Mouse (Mus musculus): ENCODE results near the gene Cep57l1.

Gene Cep57l1

DNA sequence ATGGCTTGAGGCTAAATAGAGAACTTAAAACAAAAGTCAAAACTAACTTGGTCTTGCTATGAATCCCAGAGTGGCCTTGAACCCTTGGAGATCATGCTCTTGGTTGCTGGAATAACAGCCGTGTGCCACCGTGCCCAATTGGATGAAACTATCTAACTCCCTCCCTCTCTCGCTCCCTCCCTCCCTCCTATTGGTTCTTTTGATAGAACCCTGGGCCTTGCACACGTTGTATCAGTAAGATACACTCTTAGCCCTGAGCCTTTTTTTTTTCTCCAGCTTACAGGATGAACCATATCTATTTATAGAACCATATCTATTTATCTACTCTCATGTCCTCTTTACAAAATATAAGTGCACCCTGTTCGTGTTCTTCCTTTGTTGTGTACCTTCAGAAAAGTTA, 6.8 kb upstream of the Cep57l1 start:
- DNase-seq (ENCODE audit: low read depth) = no peak

DNA sequence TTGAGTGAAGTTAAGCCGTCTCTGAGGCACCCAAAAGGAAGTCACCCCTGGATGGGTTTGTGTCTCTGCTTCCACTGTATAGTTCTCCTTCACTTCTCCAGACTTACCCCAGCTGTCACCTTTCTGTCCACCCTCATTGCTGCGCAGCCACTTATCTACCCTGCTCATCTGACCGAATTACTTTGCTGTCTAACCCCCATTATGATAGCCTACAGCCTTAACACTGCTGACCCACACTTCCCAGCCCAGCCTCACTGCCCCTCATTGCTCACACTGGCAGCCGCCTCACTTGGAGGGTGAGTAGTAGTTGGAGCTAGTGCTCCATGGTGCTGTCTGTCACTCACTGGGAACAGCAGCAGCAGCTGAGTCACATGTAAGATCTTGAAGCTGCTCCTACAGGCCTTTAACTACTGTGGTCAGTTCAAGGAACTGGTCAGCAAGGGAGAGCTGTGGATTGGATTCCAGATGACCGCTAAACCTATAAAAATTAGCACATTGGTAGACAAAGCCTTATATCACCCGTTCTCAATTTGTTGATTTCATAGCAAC, 4.7 kb upstream of the Cep57l1 start:
- no peak for DNase-seq (ENCODE audit: low read depth)

DNA sequence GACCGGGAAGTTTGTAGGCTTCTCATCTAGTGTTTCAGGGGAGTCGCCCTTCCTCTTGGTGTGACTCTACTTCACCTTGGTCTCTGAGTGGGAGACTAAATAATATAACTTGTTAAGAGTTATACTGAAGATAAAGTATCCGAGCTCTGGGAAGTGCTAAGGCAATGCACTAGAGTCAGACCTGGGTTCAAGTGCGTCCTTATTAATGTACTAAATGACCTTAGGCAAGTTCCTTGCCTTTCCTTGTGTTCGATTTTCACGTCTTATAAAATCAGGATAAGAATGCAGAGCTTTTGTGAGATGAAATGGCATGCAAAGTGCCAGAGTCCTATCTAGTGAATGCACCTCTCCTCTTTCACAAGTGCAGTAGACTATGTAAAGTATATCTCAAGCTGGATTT, 2.9 kb upstream of the Cep57l1 start:
- DNase-seq (ENCODE audit: low read depth) = no peak

DNA sequence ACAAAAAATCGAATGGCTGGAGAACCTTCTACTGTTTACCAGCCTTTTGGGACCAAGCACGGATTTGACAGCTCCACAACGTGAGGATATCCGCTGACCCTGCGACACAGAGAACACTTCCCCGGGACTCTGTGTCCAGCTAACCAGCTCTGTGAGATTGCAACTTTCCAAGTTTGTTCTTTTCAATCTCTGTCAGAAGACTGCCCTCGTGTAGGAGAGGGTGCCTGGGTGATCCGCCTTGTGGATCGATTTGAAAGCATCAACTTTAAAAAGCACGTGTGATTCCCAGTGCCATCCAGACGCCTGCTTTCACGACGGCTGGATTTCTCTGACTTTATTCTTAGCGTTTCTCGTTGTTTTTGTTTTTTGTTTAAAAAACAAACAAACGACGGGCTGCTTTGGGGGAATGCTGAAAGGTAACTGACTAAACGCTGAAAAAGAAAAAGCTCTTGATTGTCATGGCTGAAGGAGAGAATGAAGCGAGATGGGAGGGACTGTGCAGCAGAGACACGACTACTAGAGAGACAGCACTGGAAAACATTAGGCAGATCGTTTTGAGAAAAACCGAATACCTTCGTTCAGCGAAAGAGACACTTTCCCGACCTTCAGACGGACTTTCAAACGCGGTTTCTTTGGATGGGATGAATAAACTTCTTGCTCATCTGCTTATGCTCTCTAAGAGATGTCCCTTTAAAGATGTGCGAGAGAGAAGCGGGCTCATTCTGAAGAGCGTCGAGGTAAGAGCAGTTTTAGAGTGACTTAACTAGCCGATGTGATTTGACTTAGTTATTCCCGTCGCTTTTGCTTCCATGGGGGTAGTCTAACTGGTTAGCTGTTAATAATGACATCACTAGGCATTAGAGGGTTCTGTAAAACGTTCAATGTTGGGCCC, 1.1 kb upstream of the Cep57l1 start:
- no peak for DNase-seq (ENCODE audit: low read depth)

DNA sequence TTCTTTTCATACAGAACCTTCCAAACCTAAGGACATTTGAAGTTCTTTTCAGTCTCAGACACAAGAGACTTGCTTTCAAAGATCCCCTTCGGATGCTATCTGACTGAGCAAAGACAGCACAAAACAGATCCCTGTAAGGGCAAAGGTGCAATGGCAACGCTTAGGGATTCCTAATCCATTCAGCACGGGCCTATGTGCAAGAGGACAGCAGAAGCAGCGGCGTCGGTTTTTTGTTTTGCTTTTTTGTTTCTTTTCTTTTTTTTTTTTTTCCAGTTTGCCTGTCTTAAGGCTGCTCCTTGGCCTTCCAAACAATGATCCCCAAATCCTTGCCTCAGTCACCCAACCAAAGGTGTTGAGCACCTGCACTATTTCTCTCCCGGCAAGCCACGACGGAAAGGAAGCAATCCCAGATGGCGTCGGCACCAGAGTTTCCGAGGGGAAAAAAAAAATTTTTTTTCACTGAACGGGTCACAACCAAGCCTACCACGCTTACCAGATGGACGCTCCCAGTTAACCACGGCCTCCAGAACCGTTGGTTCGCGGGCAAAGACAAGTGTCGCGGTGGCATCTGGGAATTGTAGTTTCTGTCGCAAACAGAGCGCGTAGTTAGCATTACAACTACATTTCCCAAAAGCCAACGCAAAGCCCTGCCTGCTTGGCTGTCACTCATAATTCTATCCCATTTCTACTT, 446 bp downstream of the Cep57l1 start:
- peak; percentile 94 for DNase-seq (ENCODE audit: low read depth)

DNA sequence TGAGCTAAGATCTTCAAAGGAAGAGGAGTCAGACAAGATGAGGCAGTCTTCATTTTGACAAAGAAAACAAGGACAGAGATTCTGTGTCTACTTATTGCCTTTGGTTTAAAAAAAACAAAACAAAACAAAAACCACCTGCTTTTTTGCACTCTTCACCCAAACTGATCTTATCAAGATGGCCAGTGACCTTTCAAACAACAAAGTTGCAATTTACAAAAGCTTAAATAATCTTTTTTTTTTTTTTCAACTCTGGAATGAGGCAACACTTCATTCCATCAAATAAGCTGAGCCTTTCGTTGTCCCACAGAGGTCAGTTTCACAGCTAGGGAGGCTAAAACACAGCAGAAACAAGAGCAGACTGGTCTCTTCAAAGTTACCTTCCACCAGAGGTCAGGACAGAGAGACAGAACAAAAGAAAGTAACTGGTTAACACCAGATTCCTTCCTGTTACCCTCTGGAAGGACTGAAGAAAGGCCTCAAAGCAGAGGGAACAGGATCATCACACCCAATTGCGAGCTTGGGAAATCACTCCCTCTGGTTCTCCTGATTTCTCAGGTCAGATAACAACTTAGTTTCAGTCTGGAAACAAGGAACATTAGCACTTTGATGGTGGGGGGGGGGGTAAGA, 3.8 kb downstream of the Cep57l1 start:
- no peak for DNase-seq (ENCODE audit: low read depth)

DNA sequence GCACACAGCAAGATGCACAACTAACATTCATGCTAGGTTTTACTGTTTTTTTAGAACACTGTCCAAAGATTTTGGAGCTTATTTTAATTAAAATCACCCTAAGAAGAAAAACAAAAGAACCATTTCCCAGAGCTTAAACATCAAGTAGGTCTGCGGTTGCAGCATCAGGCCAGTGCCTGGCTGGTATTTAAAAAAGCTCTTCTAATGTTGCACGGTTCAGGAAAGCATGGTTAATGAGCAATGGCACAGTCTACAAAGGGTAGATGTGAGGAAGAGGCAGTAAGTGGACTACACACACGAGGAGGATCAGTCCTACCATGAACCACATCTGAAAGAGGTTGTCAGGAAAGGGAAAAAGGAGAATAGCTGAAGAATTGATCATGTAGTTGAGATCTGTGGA, 5.0 kb downstream of the Cep57l1 start:
- no peak for DNase-seq (ENCODE audit: low read depth)

DNA sequence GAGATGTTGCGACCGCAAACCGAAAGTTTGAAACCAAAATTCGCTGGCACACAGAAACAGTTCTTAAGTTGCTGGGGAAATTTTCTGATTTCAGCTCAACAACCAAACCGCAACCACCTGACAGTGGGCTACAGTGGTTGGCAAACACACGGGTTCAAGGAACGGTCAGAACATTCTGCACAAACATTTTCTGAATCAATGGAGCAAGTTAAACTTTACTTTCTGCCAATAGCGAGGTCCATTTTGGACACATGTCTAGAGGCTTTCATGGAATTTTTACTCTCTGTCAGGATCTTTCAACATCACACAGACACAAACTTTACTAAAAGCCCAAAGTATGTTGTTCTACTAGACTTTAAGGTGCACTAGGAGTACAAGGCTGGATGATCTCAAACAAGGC, 6.2 kb downstream of the Cep57l1 start:
- no peak for DNase-seq (ENCODE audit: low read depth)

DNA sequence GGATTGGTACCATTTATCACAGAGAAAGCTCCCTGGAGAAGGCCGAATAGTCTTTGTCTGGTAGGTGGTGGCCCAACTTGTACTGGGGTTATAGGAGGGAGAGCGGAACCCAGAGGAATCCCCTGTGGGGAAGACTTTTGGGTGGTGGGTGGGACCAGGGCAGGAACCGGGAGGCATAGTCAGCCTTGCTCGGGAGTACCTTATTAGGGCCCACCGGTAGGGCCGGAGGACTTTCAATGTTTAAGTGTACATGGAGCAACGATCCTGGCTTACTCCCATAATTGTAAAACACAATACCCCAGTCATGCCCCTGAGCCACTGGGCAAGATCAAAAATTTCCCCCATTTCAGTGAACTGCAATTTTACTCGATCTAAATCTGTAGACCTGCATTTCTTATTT, 12.4 kb downstream of the Cep57l1 start:
- DNase-seq (ENCODE audit: low read depth) = no peak

DNA sequence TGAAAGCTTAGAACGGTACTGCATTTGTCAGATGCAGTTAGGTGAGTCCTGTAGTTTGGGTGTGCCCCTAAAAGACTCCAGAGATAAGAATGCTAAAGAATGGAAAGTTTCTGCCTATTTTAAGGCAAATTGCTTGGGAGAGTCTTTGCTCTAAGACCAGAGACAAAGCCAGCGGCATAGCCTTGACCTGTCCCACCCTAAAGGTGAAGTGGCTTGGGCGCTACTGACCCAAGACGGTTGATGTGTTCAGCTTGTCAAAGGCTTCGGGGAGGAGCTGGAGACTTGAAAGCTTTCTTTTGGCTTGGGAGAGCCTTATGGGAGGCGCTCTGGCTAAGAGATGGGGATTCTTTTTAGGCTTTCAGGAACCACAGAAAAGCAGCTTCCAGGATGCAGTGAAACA, 17.3 kb downstream of the Cep57l1 start:
- no peak for DNase-seq (ENCODE audit: low read depth)

DNA sequence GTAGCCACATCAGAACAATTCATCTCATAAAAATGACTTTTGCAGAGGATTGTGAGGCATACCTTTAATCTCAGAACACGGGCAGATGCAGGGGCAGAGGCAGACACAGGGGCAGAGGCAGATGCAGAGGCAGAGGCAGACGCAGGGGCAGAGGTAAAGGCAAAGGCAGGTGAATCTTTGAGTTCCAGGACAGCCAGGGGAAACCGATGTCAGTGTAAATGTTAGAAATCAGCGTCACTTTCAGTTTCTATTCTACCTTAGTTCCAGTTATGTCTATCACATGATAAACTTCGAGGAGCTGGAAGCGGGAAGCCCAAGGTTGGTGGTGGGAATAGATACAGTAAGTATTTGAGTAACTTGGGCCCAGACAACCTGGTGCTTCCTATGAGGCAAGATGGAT, 42.4 kb downstream of the Cep57l1 start:
- DNase-seq (ENCODE audit: low read depth) = no peak

DNA sequence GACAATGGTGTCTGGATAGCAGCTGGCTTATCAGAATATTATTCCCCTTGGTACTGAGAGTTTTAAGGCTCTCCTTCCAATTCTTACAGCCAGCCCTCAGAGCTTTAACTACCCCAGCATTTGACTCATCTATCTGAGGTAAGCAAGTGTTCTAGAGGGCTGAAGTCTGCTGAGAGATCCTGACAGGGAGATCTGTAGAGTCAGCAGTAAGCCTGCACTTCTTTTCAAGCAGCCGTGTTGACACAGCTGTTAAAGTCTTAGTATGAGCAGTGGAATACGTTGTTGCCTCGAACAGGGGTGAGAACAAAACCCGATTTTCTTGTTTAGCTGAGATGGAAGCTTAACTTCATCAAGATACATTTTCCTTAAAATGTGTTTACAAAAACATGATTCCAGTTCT, 43.4 kb downstream of the Cep57l1 start:
- no peak for DNase-seq (ENCODE audit: low read depth)

DNA sequence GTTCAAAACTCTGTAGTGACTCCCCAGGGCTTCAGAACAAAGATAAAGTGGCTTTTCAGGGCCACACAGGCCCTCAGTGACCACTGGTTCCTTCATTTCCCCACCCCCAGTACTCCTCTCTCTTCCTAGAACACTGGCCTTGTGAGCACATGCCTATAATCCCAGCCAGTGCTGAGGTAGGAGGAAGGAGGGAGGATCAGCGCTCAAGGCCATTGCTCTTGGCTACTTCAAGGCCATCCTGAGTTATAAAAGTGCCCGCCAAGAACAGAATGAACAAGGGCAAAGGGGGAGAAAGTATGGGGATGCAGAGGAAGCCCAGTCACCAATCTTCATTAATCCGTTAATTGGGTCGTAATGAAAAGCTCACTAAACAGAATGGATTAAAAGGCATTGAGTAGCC, 44.1 kb downstream of the Cep57l1 start:
- no peak for DNase-seq (ENCODE audit: low read depth)

DNA sequence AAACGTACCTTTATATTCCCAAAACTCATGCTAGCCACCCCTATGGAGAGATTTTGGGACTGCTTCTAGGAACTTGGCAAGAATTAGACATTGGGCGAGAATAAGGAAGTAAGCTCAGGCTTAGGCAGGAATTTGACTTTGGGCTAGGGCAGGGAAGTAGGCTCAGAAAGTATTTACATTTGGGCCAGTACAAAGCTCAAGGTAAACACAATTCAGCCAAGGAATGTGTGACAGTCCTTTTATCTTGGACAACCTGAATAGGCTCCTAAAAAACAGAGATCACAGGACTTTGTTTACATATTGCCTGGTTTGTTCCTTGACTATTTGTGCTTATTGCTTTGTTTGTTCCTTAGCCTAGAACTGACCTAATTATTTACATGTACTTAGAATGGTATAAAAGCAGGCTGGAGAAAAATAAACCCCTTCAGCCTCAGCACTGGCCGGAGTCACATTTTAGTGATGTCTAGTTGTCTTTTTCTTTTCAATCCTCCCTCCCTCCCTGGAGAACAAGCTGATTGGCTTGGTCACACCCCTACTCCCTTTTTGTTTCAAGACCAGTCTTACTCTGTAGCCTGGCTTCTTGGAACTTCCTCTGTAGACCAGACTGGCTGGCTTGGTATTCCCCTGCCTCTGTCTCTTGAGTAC, 45.8 kb downstream of the Cep57l1 start:
- no peak for DNase-seq (ENCODE audit: low read depth)

DNA sequence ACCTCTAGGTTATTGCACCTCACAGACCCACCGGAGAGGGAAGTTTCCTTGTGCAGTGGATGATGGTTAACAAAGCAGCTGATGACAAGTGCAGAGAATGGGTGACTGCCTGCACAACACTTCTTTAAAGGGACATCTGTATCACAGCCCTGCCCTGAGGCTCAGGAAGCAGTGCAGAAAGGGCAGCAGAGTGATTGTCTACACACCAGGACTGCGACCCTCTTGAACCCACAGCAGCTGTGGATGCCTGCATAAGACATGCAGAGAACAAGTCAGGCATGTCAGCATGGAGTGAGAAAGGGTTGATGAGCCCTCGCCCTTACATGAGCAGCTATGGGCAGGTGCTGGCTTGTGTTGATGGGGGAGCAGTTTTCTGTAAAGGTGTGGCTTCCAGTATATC, 48.8 kb downstream of the Cep57l1 start:
- no peak for DNase-seq (ENCODE audit: low read depth)

DNA sequence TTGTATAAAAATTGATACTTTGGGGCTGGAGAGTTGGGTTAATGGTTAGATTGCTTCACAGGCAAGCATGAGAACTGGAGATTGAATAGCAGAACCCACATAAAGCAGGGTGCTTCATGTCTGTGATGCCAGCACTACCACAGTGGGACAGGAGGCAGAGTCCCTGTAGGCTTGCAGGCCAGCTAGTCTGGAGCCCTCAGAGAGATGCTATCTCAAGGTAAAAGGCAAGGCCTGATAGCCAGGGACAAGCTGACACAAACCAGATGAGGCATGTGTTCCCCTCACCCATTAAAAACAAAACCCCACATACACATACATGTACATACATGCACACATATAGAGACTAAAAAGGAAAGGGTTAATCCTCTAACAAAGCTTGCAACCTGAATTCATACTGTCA, 51.6 kb downstream of the Cep57l1 start:
- DNase-seq (ENCODE audit: low read depth) = no peak

DNA sequence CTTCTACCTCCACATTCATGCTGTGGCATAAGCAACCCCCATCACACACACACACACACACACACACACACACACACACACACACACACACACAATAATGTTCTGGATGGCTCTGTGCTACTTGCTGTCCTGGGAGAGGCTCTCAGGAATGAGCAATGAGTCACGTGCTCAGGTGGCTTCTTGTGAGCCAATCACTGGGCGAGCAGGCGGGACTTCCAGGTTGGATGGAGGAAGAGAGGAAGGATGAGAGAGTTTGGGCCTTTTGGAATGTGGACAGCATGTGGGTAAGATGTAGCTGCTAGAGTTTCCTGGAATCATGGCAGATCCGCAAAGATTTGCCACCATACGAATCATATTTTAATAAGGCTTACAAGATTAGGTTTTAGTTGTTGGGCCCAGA, 52.4 kb downstream of the Cep57l1 start:
- no peak for DNase-seq (ENCODE audit: low read depth)

DNA sequence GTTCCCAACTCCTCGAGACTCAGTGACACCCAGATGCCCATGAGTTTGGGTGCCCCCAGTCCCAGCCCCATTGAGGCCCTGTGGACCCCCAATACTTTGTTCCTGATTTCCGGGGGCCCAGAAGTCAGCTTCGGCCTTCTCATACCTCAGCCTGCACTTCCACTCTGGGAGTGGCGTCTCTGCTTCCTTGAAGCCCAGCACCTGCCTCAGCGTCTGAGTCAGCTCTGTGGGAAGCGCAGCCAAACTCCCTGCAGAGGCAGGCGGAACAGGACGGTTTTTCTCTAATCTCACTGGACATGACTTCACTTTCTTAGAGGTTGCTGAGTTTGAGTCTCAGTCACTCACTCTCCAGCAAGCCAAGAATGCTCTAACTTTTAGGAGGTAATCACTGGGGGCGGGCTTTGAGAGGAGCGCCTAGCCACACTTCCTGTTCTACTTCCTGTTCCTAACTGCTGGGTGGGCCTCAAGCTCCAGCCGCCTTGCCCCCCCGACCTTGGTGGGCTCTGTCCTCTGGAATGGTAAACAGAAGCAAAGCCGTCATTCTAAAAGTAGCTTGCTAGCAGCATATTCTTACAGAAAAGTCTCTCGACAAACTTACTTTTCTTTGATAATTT, 57.7 kb downstream of the Cep57l1 start:
- DNase-seq (ENCODE audit: low read depth) = peak; percentile 14

DNA sequence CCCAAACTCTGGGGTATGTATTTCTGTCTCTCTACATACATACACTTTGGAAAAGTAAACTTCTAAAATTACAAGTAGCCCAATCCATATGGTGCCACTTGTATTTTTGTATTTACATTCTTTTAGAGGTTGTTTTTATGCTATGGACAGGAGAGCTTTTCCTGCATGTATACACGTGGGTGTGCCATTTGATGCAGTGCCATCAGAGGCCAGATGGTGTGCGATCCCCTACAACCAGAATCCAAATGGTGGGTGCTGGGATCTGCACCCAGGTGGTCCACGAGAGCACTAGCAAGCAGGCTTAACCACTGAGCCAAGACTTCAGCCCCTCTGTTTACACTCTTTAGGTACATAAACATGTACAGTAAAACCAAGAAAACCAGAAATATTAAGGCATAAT, 60.4 kb downstream of the Cep57l1 start:
- no peak for DNase-seq (ENCODE audit: low read depth)

DNA sequence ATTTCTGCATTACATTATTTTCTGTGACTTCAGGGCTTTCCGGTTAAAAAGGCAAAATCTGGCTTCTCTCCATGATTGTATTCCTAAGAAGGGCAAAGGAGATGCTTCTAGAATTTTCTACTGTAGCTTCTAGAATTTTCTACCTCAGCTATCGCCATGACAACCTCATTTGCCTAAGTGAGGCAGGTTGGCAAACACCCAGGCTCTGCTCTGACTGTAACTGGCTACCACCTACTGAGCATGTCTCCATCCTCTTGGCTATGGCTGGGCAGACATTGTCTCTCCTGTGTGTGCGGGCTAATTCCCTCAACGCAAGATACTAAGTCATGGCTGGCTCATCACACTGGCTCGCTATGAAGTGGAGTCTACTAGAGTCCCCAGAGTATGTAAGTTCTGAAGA, 63.1 kb downstream of the Cep57l1 start:
- peak; percentile 41 for DNase-seq (ENCODE audit: low read depth)

DNA sequence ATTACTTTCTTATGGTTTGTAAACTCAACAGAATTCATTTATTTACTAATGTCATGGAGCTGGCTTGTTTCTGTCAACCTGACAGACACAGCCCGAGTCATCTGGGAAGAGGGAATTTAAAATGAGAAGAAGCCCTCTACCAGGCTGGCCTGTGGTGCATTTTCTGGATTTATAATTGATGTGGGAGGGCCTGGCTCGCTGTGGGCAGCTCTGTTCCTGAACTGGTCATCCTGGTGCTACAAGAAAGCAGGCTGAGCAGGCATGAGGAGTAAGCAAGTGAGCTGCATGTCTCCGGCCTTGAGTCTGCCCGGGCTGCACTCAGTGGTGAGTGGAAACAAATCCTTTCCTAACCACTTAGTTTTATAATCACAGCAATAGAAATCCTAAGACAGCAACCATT, 65.7 kb downstream of the Cep57l1 start:
- no peak for DNase-seq (ENCODE audit: low read depth)

DNA sequence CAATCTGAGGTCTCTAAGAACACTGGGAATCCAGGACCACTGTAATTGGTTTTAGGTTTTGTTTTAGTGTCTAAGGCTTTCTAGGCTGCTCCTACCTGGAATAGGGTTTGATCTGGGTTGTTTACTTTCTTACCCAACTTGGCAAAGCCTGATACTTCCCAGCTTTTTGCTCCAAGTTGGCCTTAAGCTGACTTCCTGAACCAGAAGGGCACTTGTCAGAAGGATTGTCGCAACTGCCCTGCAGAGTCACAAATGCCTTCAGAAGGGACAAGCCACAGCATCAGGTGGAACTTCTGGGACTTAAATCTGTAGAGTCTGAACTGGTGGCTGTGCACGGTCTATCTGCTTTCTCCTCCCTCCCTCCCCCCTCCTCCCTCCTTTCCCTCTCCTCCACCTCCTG, 69.5 kb downstream of the Cep57l1 start:
- DNase-seq (ENCODE audit: low read depth) = no peak

Data from NIH3T3 (cell line).